Mouse (Mus musculus) embryonic fibroblast, embryonic 13.5 days (primary cell): Measurements from ENCODE around the gene Tk2.

ENCODE experiments used
- CTCF ChIP-seq: IDR thresholded peaks from 2 replicates; pipeline ENCODE4 v1.5.1; 2011; ENCODE audit warnings: mild to moderate bottlenecking, control low read depth, low read length, moderate library complexity, borderline replicate concordance; ENCODE audit not compliant: insufficient read depth
- POLR2A ChIP-seq: IDR thresholded peaks from 2 replicates; pipeline ENCODE4 v1.6.1; 2011; ENCODE audit warnings: low read depth, mild to moderate bottlenecking, control low read depth, low read length, moderate library complexity

GRCm38 (mm10) chr8:104253016-104253415 lies 4.7 kb upstream of the Tk2 start:
- TF ChIP-seq POLR2A (no peak), CTCF (no peak)
